7 mouse cellular contexts compared by ENCODE assay signal in genomic region chr12:111538292-111539040, GRCm38 (mm10). TPM values are rescaled to one million over a fixed set of nuclear protein-coding genes. Genes with fewer than 3 reads are reported as not detected.
DNase-seq lines count a peak whose midpoint lies in the region; ATAC-seq and TF ChIP-seq lines count a peak whose summit lies in the region.

No protein-coding gene starts in this region.

- H3K4me1 ChIP-seq in embryonic facial prominence, embryonic 12.5 days = peaks cover 22% of the 10 kb centered on the region
- H3K4me1 ChIP-seq in kidney, embryonic 14.5 days (ENCODE audit: control insufficient read depth, insufficient read depth, low read length) = peaks cover 36% of the 10 kb centered on the region
- H3K4me1 ChIP-seq in limb, embryonic 15.5 days = peaks cover 40% of the 10 kb centered on the region
- H3K4me1 ChIP-seq in midbrain, postnatal 0 days (ENCODE audit: insufficient read depth, low read length) = peaks cover 6% of the 10 kb centered on the region; the same call in 1 of the 2 replicates
- H3K4me1 ChIP-seq in spleen, adult 2 months (ENCODE audit: control insufficient read depth, insufficient read depth, insufficient read length) = peaks cover 8% of the 10 kb centered on the region

- TF ChIP-seq POLR2A in spleen, adult 2 months (IDR thresholded peaks at IDR 0.05; ENCODE audit: low read depth, low read length) = no peak

- WGBS in embryonic facial prominence, embryonic 12.5 days = under 1% methylated on average over 106 of the region's 111 CpGs
- under 1% methylated on average over 97 of the region's 111 CpGs for WGBS in kidney, embryonic 14.5 days
- WGBS in limb, embryonic 15.5 days = 0% methylated on average over 47 of the region's 111 CpGs
- WGBS in midbrain, postnatal 0 days = under 1% methylated on average over 78 of the region's 111 CpGs
- under 1% methylated on average over 95 of the region's 111 CpGs for WGBS in spleen, adult 2 months

- no peaks in the 10 kb centered on the region for H3K27me3 ChIP-seq in embryonic facial prominence, embryonic 12.5 days
- no peaks in the 10 kb centered on the region for H3K27me3 ChIP-seq in kidney, embryonic 14.5 days (ENCODE audit: control insufficient read depth, insufficient read depth, low read length)
- no peaks in the 10 kb centered on the region for H3K27me3 ChIP-seq in limb, embryonic 15.5 days
- no peaks in the 10 kb centered on the region for H3K27me3 ChIP-seq in midbrain, postnatal 0 days (ENCODE audit: insufficient read depth, low read length)
- H3K27me3 ChIP-seq in spleen, adult 2 months (ENCODE audit: control insufficient read depth, insufficient read depth, low read length) = no peaks in the 10 kb centered on the region

- peak overlapping the region; percentile 86 for H3K4me2 ChIP-seq in embryonic facial prominence, embryonic 12.5 days (replicated peaks)
- H3K4me2 ChIP-seq in kidney, embryonic 14.5 days (replicated peaks; ENCODE audit: low read depth, low read length) = peak overlapping the region; percentile 71
- H3K4me2 ChIP-seq in limb, embryonic 15.5 days = peak overlapping the region; percentile 67
- H3K4me2 ChIP-seq in midbrain, postnatal 0 days (ENCODE audit: low read depth, low read length, poor library complexity, severe bottlenecking) = peak overlapping the region; percentile 72

- H3K9me3 ChIP-seq in embryonic facial prominence, embryonic 12.5 days = no peaks in the 10 kb centered on the region
- H3K9me3 ChIP-seq in kidney, embryonic 14.5 days (ENCODE audit: control insufficient read depth, low read length) = no peaks in the 10 kb centered on the region
- no peaks in the 10 kb centered on the region for H3K9me3 ChIP-seq in limb, embryonic 15.5 days
- no peaks in the 10 kb centered on the region for H3K9me3 ChIP-seq in midbrain, postnatal 0 days (ENCODE audit: low read length)

- H3K36me3 ChIP-seq in embryonic facial prominence, embryonic 12.5 days = peaks cover 45% of the 10 kb centered on the region
- peaks cover 46% of the 10 kb centered on the region for H3K36me3 ChIP-seq in kidney, embryonic 14.5 days (ENCODE audit: control insufficient read depth, insufficient read depth, low read length)
- peaks cover 42% of the 10 kb centered on the region for H3K36me3 ChIP-seq in limb, embryonic 15.5 days
- peaks cover 21% of the 10 kb centered on the region; the same call in 1 of the 2 replicates for H3K36me3 ChIP-seq in midbrain, postnatal 0 days (ENCODE audit: insufficient read depth, low read length)
- peaks cover 24% of the 10 kb centered on the region for H3K36me3 ChIP-seq in spleen, adult 2 months (ENCODE audit: control insufficient read depth, insufficient read depth, low read length)

- peak overlapping the region; percentile 97 for H3K9ac ChIP-seq in embryonic facial prominence, embryonic 12.5 days
- H3K9ac ChIP-seq in kidney, embryonic 14.5 days (ENCODE audit: low read depth, low read length) = peak overlapping the region; percentile 99
- H3K9ac ChIP-seq in limb, embryonic 15.5 days = peak overlapping the region; percentile 97
- peak overlapping the region; percentile 97 for H3K9ac ChIP-seq in midbrain, postnatal 0 days (replicated peaks; ENCODE audit: low read length, poor library complexity, severe bottlenecking)

- no peak for TF ChIP-seq CTCF in midbrain, postnatal 0 days (IDR thresholded peaks at IDR 0.05)
- no peak for TF ChIP-seq CTCF in spleen, adult 2 months (IDR thresholded peaks at IDR 0.05; ENCODE audit: extremely low read depth, insufficient read depth, insufficient read length, insufficient replicate concordance)

- H3K27ac ChIP-seq in embryonic facial prominence, embryonic 12.5 days = peak overlapping the region; percentile 97
- H3K27ac ChIP-seq in kidney, embryonic 14.5 days (ENCODE audit: low read depth, low read length) = peak overlapping the region; percentile 97
- peak overlapping the region; percentile 97 for H3K27ac ChIP-seq in limb, embryonic 15.5 days
- peak overlapping the region; percentile 99 for H3K27ac ChIP-seq in midbrain, postnatal 0 days (ENCODE audit: low read depth, low read length)
- peak overlapping the region; percentile 98 for H3K27ac ChIP-seq in spleen, adult 2 months (ENCODE audit: insufficient read depth, low read length)

- DNase-seq in adrenal gland, postnatal 10 days = peak; percentile 92
- DNase-seq in heart, adult 9 months (ENCODE audit: low spot score in 2 of 2) = peak; percentile 81 to 84
- peak; percentile 86 for DNase-seq in midbrain, postnatal 0 days (ENCODE audit: low spot score)
- peak; percentile 59 to 67 for DNase-seq in spleen, adult 2 months (ENCODE audit: low read depth in 1 of 2, low spot score in 2 of 2)

- ATAC-seq in embryonic facial prominence, embryonic 12.5 days (ENCODE audit: insufficient number of reproducible peaks, insufficient read depth, low FRiP score, low TSS enrichment) = peak; percentile 43; the same call in 1 of the 2 replicates
- ATAC-seq in kidney, embryonic 14.5 days (ENCODE audit: low FRiP score, low TSS enrichment) = peak; percentile 47
- 0 out of 2 replicates have a peak, but pooled peaks have one; percentile 42 for ATAC-seq in limb, embryonic 15.5 days (ENCODE audit: insufficient number of reproducible peaks, low FRiP score, low TSS enrichment, low read depth)
- peak; percentile 62 for ATAC-seq in midbrain, postnatal 0 days (ENCODE audit: low FRiP score)

- peak overlapping the region; percentile 92 for H3K4me3 ChIP-seq in embryonic facial prominence, embryonic 12.5 days
- peak overlapping the region; percentile 68 for H3K4me3 ChIP-seq in kidney, embryonic 14.5 days (ENCODE audit: low read length)
- peak overlapping the region; percentile 91 for H3K4me3 ChIP-seq in limb, embryonic 15.5 days
- H3K4me3 ChIP-seq in midbrain, postnatal 0 days (ENCODE audit: low read depth, low read length) = peak overlapping the region; percentile 81
- peak overlapping the region; percentile 90 for H3K4me3 ChIP-seq in spleen, adult 2 months (ENCODE audit: extremely low read depth, insufficient read depth, insufficient read length)

RNA-seq across cellular contexts. Expression of gene Eif5, which starts 0.7 kb away (rescaled TPM):
- 100 to 1,000 TPM; 300 to 322 TPM for total RNA-seq in adrenal gland, postnatal 10 days (2021)
- 602 and 657 TPM in 2 replicates for polyA plus RNA-seq in embryonic facial prominence, embryonic 12.5 days (2016; fragmentation: Nextera tagmentation; extraction: Ambion mirVana)
- polyA plus RNA-seq in kidney, embryonic 14.5 days (2014; fragmentation: Nextera tagmentation; extraction: Ambion mirVana) = 605 and 611 TPM in 2 replicates
- 473 and 511 TPM in 2 replicates for polyA plus RNA-seq in limb, embryonic 15.5 days (2015; fragmentation: Nextera tagmentation; extraction: Ambion mirVana)
- 283 and 376 TPM in 2 replicates for total RNA-seq in midbrain, postnatal 0 days (2014; rRNA removed)
- polyA plus RNA-seq in midbrain, postnatal 0 days (2015; fragmentation: Nextera tagmentation; extraction: Ambion mirVana) = 552 and 640 TPM in 2 replicates
- polyA plus RNA-seq in spleen, adult 2 months (2012; rRNA removed) = 72.9 and 100 TPM in 2 replicates

RNA-seq across cellular contexts. Expression of gene Mark3, which starts 35.9 kb away (rescaled TPM):
- 10 to 100 TPM; 84.9 to 94.1 TPM for total RNA-seq in adrenal gland, postnatal 10 days (2021)
- polyA plus RNA-seq in embryonic facial prominence, embryonic 12.5 days (2016; fragmentation: Nextera tagmentation; extraction: Ambion mirVana) = 69.8 and 70.0 TPM in 2 replicates
- polyA plus RNA-seq in kidney, embryonic 14.5 days (2014; fragmentation: Nextera tagmentation; extraction: Ambion mirVana) = 61.5 and 73.6 TPM in 2 replicates
- 24.0 and 30.4 TPM in 2 replicates for polyA plus RNA-seq in limb, embryonic 15.5 days (2015; fragmentation: Nextera tagmentation; extraction: Ambion mirVana)
- total RNA-seq in midbrain, postnatal 0 days (2014; rRNA removed) = 112 and 141 TPM in 2 replicates
- 31.8 and 41.3 TPM in 2 replicates for polyA plus RNA-seq in midbrain, postnatal 0 days (2015; fragmentation: Nextera tagmentation; extraction: Ambion mirVana)
- 19.8 and 21.4 TPM in 2 replicates for polyA plus RNA-seq in spleen, adult 2 months (2012; rRNA removed)

RNA-seq across cellular contexts. Expression of gene Gm266, which starts 52.8 kb away (rescaled TPM):
- total RNA-seq in adrenal gland, postnatal 10 days (2021) = 1 to 10 TPM; 1.0 to 1.1 TPM
- polyA plus RNA-seq in embryonic facial prominence, embryonic 12.5 days (2016; fragmentation: Nextera tagmentation; extraction: Ambion mirVana) = 24.4 and 28.1 TPM in 2 replicates
- polyA plus RNA-seq in kidney, embryonic 14.5 days (2014; fragmentation: Nextera tagmentation; extraction: Ambion mirVana) = 123 and 137 TPM in 2 replicates
- polyA plus RNA-seq in limb, embryonic 15.5 days (2015; fragmentation: Nextera tagmentation; extraction: Ambion mirVana) = 13.1 and 16.1 TPM in 2 replicates
- total RNA-seq in midbrain, postnatal 0 days (2014; rRNA removed) = 9.6 and 12.6 TPM in 2 replicates
- polyA plus RNA-seq in midbrain, postnatal 0 days (2015; fragmentation: Nextera tagmentation; extraction: Ambion mirVana) = 8.4 and 9.7 TPM in 2 replicates
- 0.64 and 2.2 TPM in 2 replicates for polyA plus RNA-seq in spleen, adult 2 months (2012; rRNA removed)

Comparison
In these comparisons a context has a peak if more than half of its experiments do, and no peak if none do; other contexts are left out.
1. Peak in every context shown above with its lines: DNase-seq, ATAC-seq, H3K4me3 ChIP-seq and H3K27ac ChIP-seq.